Mouse (Mus musculus): ENCODE results near the gene Tollip. TPM values are rescaled to one million over a fixed set of nuclear protein-coding genes. Genes with fewer than 3 reads are reported as not detected.
"Not testable (repeated sequence)": the region's sequence is repeated elsewhere in the genome, so short reads cannot be mapped to it uniquely, and the experiment has no call there.

Gene Tollip
- polyA plus RNA-seq, 3 experiments from 2014 or later = 22.0 to 25.8 (median 24.5) TPM

GRCm38 (mm10) chr7:141928642-141929041 is 10.3 kb upstream of the Tollip start:
- no peak for ATAC-seq

GRCm38 (mm10) chr7:141924917-141925316 is 6.6 kb upstream of the Tollip start:
- ATAC-seq = no peak

- not testable (repeated sequence) for ATAC-seq
Observed at GRCm38 (mm10) chr7:141924121-141924520, 5.8 kb upstream of the Tollip start.

GRCm38 (mm10) chr7:141911305-141911704 is 7.0 kb downstream of the Tollip start:
- ATAC-seq = no peak

GRCm38 (mm10) chr7:141908591-141908990 is 9.7 kb downstream of the Tollip start:
- ATAC-seq = no peak

- no peak for ATAC-seq
Observed at GRCm38 (mm10) chr7:141902791-141903190, 15.5 kb downstream of the Tollip start.

- peak; percentile 93 for ATAC-seq
Observed at GRCm38 (mm10) chr7:141902269-141902729, 16.0 kb downstream of the Tollip start.

GRCm38 (mm10) chr7:141901825-141902224 is 16.5 kb downstream of the Tollip start:
- ATAC-seq = peak; percentile 15

GRCm38 (mm10) chr7:141892151-141892550 is 26.2 kb downstream of the Tollip start:
- ATAC-seq = no peak

- no peak for ATAC-seq
Observed at GRCm38 (mm10) chr7:141878813-141879212, 39.5 kb downstream of the Tollip start.

GRCm38 (mm10) chr7:141874891-141875290 is 43.4 kb downstream of the Tollip start:
- no peak for ATAC-seq

GRCm38 (mm10) chr7:141870553-141870952 is 47.8 kb downstream of the Tollip start:
- no peak for ATAC-seq

- no peak for ATAC-seq
Observed at GRCm38 (mm10) chr7:141869644-141870043, 48.7 kb downstream of the Tollip start.

GRCm38 (mm10) chr7:141861046-141861445 is 57.3 kb downstream of the Tollip start:
- ATAC-seq = no peak

GRCm38 (mm10) chr7:141840354-141840753 is 78.0 kb downstream of the Tollip start:
- ATAC-seq = no peak

- ATAC-seq = no peak
Observed at GRCm38 (mm10) chr7:141838779-141839178, 79.5 kb downstream of the Tollip start, which contains the start of gene Muc5b. Gene Muc5b, plus strand, starts transcription at chr7:141839070.

- ATAC-seq = no peak
Observed at GRCm38 (mm10) chr7:141836423-141836822, 81.9 kb downstream of the Tollip start.

- ATAC-seq = no peak
Observed at GRCm38 (mm10) chr7:141835941-141836340, 82.4 kb downstream of the Tollip start.

Other genes starting within 250 kb of the Tollip start
- not detected for gene Muc2, start 228.2 kb downstream of the Tollip start, polyA plus RNA-seq (2017; shearing (Covaris generic))
- gene Muc5ac, start 129.5 kb downstream of the Tollip start, polyA plus RNA-seq (2017; shearing (Covaris generic)) = not detected
- not detected for gene Muc5b, start 79.4 kb downstream of the Tollip start, polyA plus RNA-seq (2017; shearing (Covaris generic))
- under 1 TPM; 0.34 to 0.75 (median 0.39) TPM for gene Brsk2, start 31.2 kb upstream of the Tollip start, polyA plus RNA-seq (2017; shearing (Covaris generic))
- 10 to 100 TPM; 61.4 to 67.5 (median 65.3) TPM for gene Mob2, start 142.6 kb upstream of the Tollip start, polyA plus RNA-seq (2017; shearing (Covaris generic))
- not detected for gene Dusp8, start 177.3 kb upstream of the Tollip start, polyA plus RNA-seq (2017; shearing (Covaris generic))
- not detected for gene Gm45618, start 202.2 kb upstream of the Tollip start, polyA plus RNA-seq (2017; shearing (Covaris generic))
- gene Gm39115, start 217.5 kb upstream of the Tollip start, polyA plus RNA-seq (2017; shearing (Covaris generic)) = not detected
- gene Gm45337, start 226.1 kb upstream of the Tollip start, polyA plus RNA-seq (2017; shearing (Covaris generic)) = not detected
- gene Gm29735, start 238.6 kb upstream of the Tollip start, polyA plus RNA-seq (2017; shearing (Covaris generic)) = not detected
- gene Gm4553, start 247.2 kb upstream of the Tollip start, polyA plus RNA-seq (2017; shearing (Covaris generic)) = not detected